Mouse (Mus musculus) urinary bladder, adult 2 months (tissue): ENCODE data around the gene Ripor3. TPM values are rescaled to one million over a fixed set of nuclear protein-coding genes. Genes with fewer than 3 reads are reported as not detected.

Experiments used
- DNase-seq: peaks from one replicate; pipeline ENCODE4 v3.0.0; 2022; ENCODE audit warnings: low spot score
- polyA plus RNA-seq: library from polyadenylated mRNA; depleted of rRNA; stranded (reverse); fragments of >200 nt; gene quantifications from 2 replicates; pipeline ENCODE4 v1.2.3, GENCODE M21; 2012

Ripor3 gene
- polyA plus RNA-seq, 1 experiment = 10.6 TPM

- DNase-seq = no peak
Observed at GRCm38 (mm10) chr2:167989310-167989709, 21.1 kb downstream of the Ripor3 start.

GRCm38 (mm10) chr2:167987640-167988039, 22.8 kb downstream of the Ripor3 start:
- no peak for DNase-seq

GRCm38 (mm10) chr2:167986762-167987161, 23.7 kb downstream of the Ripor3 start:
- no peak for DNase-seq

GRCm38 (mm10) chr2:167984946-167985345, 25.5 kb downstream of the Ripor3 start:
- no peak for DNase-seq

- DNase-seq = no peak
Observed at GRCm38 (mm10) chr2:167984371-167984770, 26.0 kb downstream of the Ripor3 start.

GRCm38 (mm10) chr2:167982646-167983045, 27.8 kb downstream of the Ripor3 start:
- DNase-seq = no peak

GRCm38 (mm10) chr2:167980391-167980790, 30.0 kb downstream of the Ripor3 start:
- no peak for DNase-seq

- no peak for DNase-seq
Observed at GRCm38 (mm10) chr2:167978271-167978670, 32.1 kb downstream of the Ripor3 start.

- no peak for DNase-seq
Observed at GRCm38 (mm10) chr2:167975746-167976145, 34.7 kb downstream of the Ripor3 start.

- no peak for DNase-seq
Observed at GRCm38 (mm10) chr2:167972809-167973208, 37.6 kb downstream of the Ripor3 start.

- no peak for DNase-seq
Observed at GRCm38 (mm10) chr2:167972146-167972545, 38.3 kb downstream of the Ripor3 start.

GRCm38 (mm10) chr2:167969851-167970541, 40.4 kb downstream of the Ripor3 start:
- no peak for DNase-seq

- no peak for DNase-seq
Observed at GRCm38 (mm10) chr2:167968504-167968903, 41.9 kb downstream of the Ripor3 start.

- DNase-seq = no peak
Observed at GRCm38 (mm10) chr2:167965911-167966310, 44.5 kb downstream of the Ripor3 start.

- no peak for DNase-seq
Observed at GRCm38 (mm10) chr2:167964320-167964719, 46.1 kb downstream of the Ripor3 start.

- DNase-seq = no peak
Observed at GRCm38 (mm10) chr2:167963778-167964300, 46.6 kb downstream of the Ripor3 start.

- no peak for DNase-seq
Observed at GRCm38 (mm10) chr2:167963176-167963575, 47.2 kb downstream of the Ripor3 start.

- no peak for DNase-seq
Observed at GRCm38 (mm10) chr2:167962347-167962746, 48.1 kb downstream of the Ripor3 start.

- DNase-seq = no peak
Observed at GRCm38 (mm10) chr2:167960584-167960983, 49.8 kb downstream of the Ripor3 start.

- DNase-seq = no peak
Observed at GRCm38 (mm10) chr2:167959996-167960395, 50.4 kb downstream of the Ripor3 start.

GRCm38 (mm10) chr2:167959384-167959911, 51.0 kb downstream of the Ripor3 start:
- DNase-seq = no peak

GRCm38 (mm10) chr2:167958843-167959242, 51.6 kb downstream of the Ripor3 start:
- DNase-seq = no peak

GRCm38 (mm10) chr2:167958082-167958788, 52.2 kb downstream of the Ripor3 start:
- no peak for DNase-seq
